Mouse (Mus musculus) lung, postnatal 14 days (tissue): Measurements from ENCODE around the gene Myo16.

ENCODE experiments used
- DNase-seq: peaks from one replicate; pipeline ENCODE4 v3.0.0; 2021

The Myo16 gene

GRCm38 (mm10) chr8:10153611-10154438 is at the start of gene Myo16:
TSS of gene Myo16 (plus strand) at chr8:10153911.
- DNase-seq: peak; percentile 4

GRCm38 (mm10) chr8:10108516-10109271 is 45.0 kb upstream of the Myo16 start:
- DNase-seq: no peak

GRCm38 (mm10) chr8:10122749-10123148 is 31.0 kb upstream of the Myo16 start:
- no peak for DNase-seq

- DNase-seq: no peak
These were observed 30.3 kb upstream of the Myo16 start for GRCm38 (mm10) chr8:10123412-10123811.

- no peak for DNase-seq
These were observed 28.0 kb upstream of the Myo16 start for GRCm38 (mm10) chr8:10125684-10126083.

- DNase-seq: no peak
These were observed 22.9 kb upstream of the Myo16 start for GRCm38 (mm10) chr8:10130513-10131414.

- no peak for DNase-seq
These were observed 14.2 kb upstream of the Myo16 start for GRCm38 (mm10) chr8:10139536-10139935.

GRCm38 (mm10) chr8:10143961-10144360 is 9.8 kb upstream of the Myo16 start:
- DNase-seq: no peak

GRCm38 (mm10) chr8:10151692-10152247 is 1.9 kb upstream of the Myo16 start:
- no peak for DNase-seq

GRCm38 (mm10) chr8:10154439-10154745 is 681 bp downstream of the Myo16 start:
- DNase-seq: no peak

GRCm38 (mm10) chr8:10155075-10155474 is 1.4 kb downstream of the Myo16 start:
- DNase-seq: no peak

GRCm38 (mm10) chr8:10161106-10161505 is 7.4 kb downstream of the Myo16 start:
- DNase-seq: no peak

GRCm38 (mm10) chr8:10164959-10165358 is 11.2 kb downstream of the Myo16 start:
- no peak for DNase-seq

- no peak for DNase-seq
These were observed 14.6 kb downstream of the Myo16 start for GRCm38 (mm10) chr8:10168326-10168725.

- no peak for DNase-seq
These were observed 16.2 kb downstream of the Myo16 start for GRCm38 (mm10) chr8:10169894-10170293.

- DNase-seq: no peak
These were observed 17.6 kb downstream of the Myo16 start for GRCm38 (mm10) chr8:10171321-10171720.

GRCm38 (mm10) chr8:10172278-10172677 is 18.6 kb downstream of the Myo16 start:
- no peak for DNase-seq

- no peak for DNase-seq
These were observed 19.5 kb downstream of the Myo16 start for GRCm38 (mm10) chr8:10173033-10173747.

- no peak for DNase-seq
These were observed 20.6 kb downstream of the Myo16 start for GRCm38 (mm10) chr8:10174201-10174840.

GRCm38 (mm10) chr8:10174841-10175680 is 21.4 kb downstream of the Myo16 start:
- DNase-seq: no peak

- no peak for DNase-seq
These were observed 22.3 kb downstream of the Myo16 start for GRCm38 (mm10) chr8:10175976-10176375.
